Mouse (Mus musculus) hindbrain, embryonic 13.5 days (tissue): ENCODE results near the gene Nckap5l. TPM values are rescaled to one million over a fixed set of nuclear protein-coding genes. Genes with fewer than 3 reads are reported as not detected.
"Not testable (repeated sequence)": the region's sequence is repeated elsewhere in the genome, so short reads cannot be mapped to it uniquely, and the experiment has no call there.

ENCODE experiments used
- ATAC-seq: fragments of 200-750 bp; cut with Nextera tagmentation; 2 replicates; pipeline ENCODE4 v1.8.0; 2017; ENCODE audit warnings: moderate TSS enrichment; ENCODE audit not compliant: low FRiP score
- H3K27ac ChIP-seq: fragments of 300-500 bp; sonication (generic); 2 replicates; pipeline ENCODE4 v1.5.1; 2015; ENCODE audit warnings: inconsistent platforms, mild to moderate bottlenecking, moderate library complexity
- H3K27me3 ChIP-seq: fragments of 300-500 bp; sonication (generic); 2 replicates; pipeline ENCODE4 v1.6.1; 2015; ENCODE audit warnings: mild to moderate bottlenecking, inconsistent platforms
- H3K36me3 ChIP-seq: fragments of 300-500 bp; sonication (generic); 2 replicates; pipeline ENCODE4 v1.6.1; 2015; ENCODE audit warnings: mild to moderate bottlenecking, inconsistent platforms
- H3K4me1 ChIP-seq: fragments of 300-500 bp; sonication (generic); replicated peaks from 2 replicates; pipeline ENCODE4 v1.6.1; 2015; ENCODE audit warnings: inconsistent platforms
- H3K4me2 ChIP-seq: fragments of 300-500 bp; sonication (generic); 2 replicates; pipeline ENCODE4 v1.6.1; 2015; ENCODE audit warnings: inconsistent platforms, mild to moderate bottlenecking, moderate library complexity
- H3K4me3 ChIP-seq: fragments of 300-500 bp; sonication (generic); 2 replicates; pipeline ENCODE4 v1.5.1; 2015; ENCODE audit warnings: mild to moderate bottlenecking, inconsistent platforms
- H3K9ac ChIP-seq: fragments of 300-500 bp; sonication (generic); 2 replicates; pipeline ENCODE4 v1.6.1; 2015; ENCODE audit warnings: mild to moderate bottlenecking, inconsistent platforms
- H3K9me3 ChIP-seq: fragments of 300-500 bp; sonication (generic); 2 replicates; pipeline ENCODE4 v1.6.1; 2016; ENCODE audit warnings: inconsistent platforms
- WGBS: fragments of 180-500 bp; shearing (Covaris S2); methylation state at CpG from one replicate; pipeline ENCODE4 v1.1.7; 2015; 5-methylcytosine and 5-hydroxymethylcytosine counted together
- polyA plus RNA-seq: library from polyadenylated mRNA; unstranded; fragments of >200 nt; fragmentation: Nextera tagmentation; extraction: Ambion mirVana; gene quantifications from 2 replicates; pipeline ENCODE4 v1.2.1, GENCODE M21; 2015

Nckap5l gene
- polyA plus RNA-seq, 1 experiment from 2014 or later: 13.6 TPM

DNA sequence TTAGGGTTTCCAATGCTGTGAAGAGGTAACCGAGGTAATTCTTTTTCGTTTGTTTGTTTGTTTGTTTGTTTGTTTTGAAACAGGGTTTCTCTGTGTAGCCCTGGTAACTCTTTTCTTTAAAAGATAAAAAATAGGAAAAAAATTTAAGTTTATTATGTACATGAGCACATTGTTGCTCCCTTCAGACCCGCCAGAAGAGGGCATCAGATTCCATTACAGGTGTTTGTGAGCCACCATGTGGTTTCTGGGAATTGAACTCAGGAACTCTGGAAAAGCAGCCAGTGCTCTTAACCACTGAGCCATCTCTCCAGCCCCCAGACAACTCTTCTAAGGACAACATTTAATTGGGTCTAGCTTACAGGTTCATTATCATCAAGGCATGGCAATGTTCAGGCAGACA is 71.4 kb downstream of the Nckap5l start:
- not testable (repeated sequence) for H3K4me3 ChIP-seq, H3K27me3 ChIP-seq, H3K36me3 ChIP-seq, H3K4me2 ChIP-seq, H3K9ac ChIP-seq, H3K9me3 ChIP-seq, H3K4me1 ChIP-seq, ATAC-seq, H3K27ac ChIP-seq
- 67% methylated on average over 3 of the region's 3 CpGs for WGBS

DNA sequence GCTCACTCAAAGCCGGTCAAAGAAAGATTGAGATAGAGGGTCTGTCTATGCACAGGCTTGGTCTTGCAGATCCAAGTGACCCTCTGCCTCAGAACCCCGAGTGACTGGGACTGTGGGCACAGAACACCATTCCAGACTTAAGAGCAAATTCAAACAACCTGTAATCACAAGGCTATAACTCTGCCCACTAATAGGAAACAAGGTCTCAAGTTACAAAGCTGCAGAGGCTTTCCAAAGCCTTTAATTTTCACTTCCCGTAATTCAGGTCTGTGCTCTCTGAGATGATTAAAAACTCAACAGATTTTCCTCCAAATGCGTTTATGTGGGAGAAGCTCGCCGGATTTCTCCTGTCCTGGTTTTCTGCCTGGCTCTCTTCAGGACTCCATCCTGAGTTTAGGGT is 73.5 kb downstream of the Nckap5l start:
- Histone ChIP-seq H3K4me2 (no peak overlapping the region), H3K4me3 (no peak overlapping the region), H3K27me3 (no peaks in the 10 kb centered on the region), H3K4me1 (no peaks in the 10 kb centered on the region), H3K36me3 (no peaks in the 10 kb centered on the region), H3K9ac (no peak overlapping the region), H3K27ac (no peak overlapping the region), H3K9me3 (no peaks in the 10 kb centered on the region)
- ATAC-seq: no peak
- 81% methylated on average over 6 of the region's 6 CpGs for WGBS

DNA sequence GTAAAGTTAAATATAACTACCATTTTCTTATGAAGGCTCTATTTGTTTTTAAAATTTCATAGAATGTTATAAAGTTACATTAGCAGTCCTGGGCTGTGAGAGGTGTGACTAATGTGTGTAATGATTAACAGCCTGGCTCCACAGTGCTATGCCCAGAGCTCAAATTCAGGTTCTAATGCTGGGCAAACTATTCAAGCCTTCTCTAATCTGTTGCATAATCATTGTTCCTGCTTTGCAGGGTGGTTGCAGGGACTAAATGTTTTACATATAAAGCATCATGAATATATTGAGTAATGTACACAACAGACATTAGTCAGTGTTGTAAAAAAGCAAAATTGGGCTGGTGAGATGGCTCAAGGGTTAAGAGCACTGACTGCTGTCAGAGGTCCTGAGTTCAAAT is 74.7 kb downstream of the Nckap5l start:
- no peak overlapping the region for H3K27ac ChIP-seq
- no peak overlapping the region for H3K9ac ChIP-seq
- H3K27me3 ChIP-seq: no peaks in the 10 kb centered on the region
- H3K4me1 ChIP-seq: no peaks in the 10 kb centered on the region
- no peak overlapping the region for H3K4me2 ChIP-seq
- no peak overlapping the region for H3K4me3 ChIP-seq
- ATAC-seq: no peak
- H3K36me3 ChIP-seq: no peaks in the 10 kb centered on the region
- no peaks in the 10 kb centered on the region for H3K9me3 ChIP-seq

DNA sequence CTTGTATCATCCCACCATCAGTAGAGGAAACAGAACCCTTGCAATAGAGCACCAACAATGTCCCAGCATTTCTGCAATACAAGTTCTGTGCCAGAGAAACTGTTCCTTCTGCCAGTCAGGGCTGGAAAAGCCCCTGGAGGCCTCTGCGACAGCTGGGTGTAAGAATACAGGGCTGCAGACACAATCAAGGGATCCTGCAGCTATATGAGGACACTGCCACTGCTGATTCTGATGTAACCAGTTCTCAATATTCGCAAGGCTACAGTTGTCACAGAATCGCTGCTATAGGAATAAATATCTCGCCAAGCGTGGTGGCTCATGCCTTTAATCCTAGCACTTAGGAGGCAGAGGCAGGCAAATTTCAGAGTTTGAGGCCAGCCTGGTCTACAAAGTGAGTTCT is 81.3 kb downstream of the Nckap5l start:
- Histone ChIP-seq H3K36me3 (no peaks in the 10 kb centered on the region), H3K4me3 (no peak overlapping the region), H3K9me3 (no peaks in the 10 kb centered on the region), H3K4me2 (no peak overlapping the region), H3K4me1 (no peaks in the 10 kb centered on the region), H3K9ac (no peak overlapping the region), H3K27me3 (peaks cover 2% of the 10 kb centered on the region; the same call in 1 of the 2 replicates), H3K27ac (no peak overlapping the region)
- no peak for ATAC-seq
- WGBS: 88% methylated on average over 5 of the region's 5 CpGs

DNA sequence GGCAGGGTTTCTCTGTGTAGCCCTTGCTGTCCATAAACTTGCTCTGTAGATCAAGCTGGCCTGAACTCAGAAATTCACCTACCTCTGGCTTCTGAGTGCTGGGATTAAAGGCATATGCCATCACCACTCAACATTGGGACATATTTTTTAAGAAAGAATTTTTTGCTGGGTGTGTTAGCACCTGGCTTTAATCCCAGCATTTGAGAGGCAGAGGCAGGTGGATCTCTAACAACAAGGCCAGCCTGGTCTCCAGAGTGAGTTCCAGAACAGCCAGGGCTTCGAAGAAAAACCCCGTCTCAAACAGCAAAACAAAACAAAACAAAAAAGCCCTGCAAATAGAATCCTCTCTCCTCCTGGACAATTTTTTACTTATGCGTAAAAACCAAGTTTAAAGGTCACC is 82.0 kb downstream of the Nckap5l start:
- no peak overlapping the region for H3K4me2 ChIP-seq
- no peak overlapping the region for H3K4me3 ChIP-seq

DNA sequence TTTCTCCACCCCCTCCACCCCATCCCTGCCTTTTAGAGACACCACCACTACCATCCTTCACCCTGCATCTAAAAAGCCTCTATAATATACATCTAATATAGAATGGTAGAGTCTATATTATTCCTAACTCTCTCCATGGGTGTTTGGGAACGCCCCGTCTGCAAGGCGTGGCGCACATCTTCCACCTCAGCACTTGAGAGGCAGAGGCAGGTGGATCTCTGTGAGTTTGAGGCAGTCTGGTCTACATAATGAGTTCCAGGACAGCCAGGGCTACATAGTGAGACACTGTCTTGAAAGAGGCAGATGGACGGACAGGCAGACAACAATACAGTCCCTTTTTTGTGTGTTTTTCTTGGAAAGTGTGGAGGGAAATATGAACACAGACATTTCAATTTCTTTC is 82.5 kb downstream of the Nckap5l start:
- 86% methylated on average over 5 of the region's 5 CpGs for WGBS
- Histone ChIP-seq H3K36me3 (no peaks in the 10 kb centered on the region), H3K4me1 (no peaks in the 10 kb centered on the region), H3K9me3 (no peaks in the 10 kb centered on the region), H3K4me3 (no peak overlapping the region), H3K9ac (no peak overlapping the region), H3K4me2 (no peak overlapping the region), H3K27ac (no peak overlapping the region), H3K27me3 (peaks cover 3% of the 10 kb centered on the region; the same call in 1 of the 2 replicates)
- no peak for ATAC-seq

More for the DNA sequence above, 82.0 kb downstream of the Nckap5l start:
- no peaks in the 10 kb centered on the region for H3K36me3 ChIP-seq
- 94% methylated on average over 3 of the region's 3 CpGs for WGBS
- H3K27me3 ChIP-seq: peaks cover 3% of the 10 kb centered on the region; the same call in 1 of the 2 replicates
- H3K27ac ChIP-seq: no peak overlapping the region
- H3K9me3 ChIP-seq: no peaks in the 10 kb centered on the region
- no peaks in the 10 kb centered on the region for H3K4me1 ChIP-seq
- no peak overlapping the region for H3K9ac ChIP-seq
- ATAC-seq: no peak

DNA sequence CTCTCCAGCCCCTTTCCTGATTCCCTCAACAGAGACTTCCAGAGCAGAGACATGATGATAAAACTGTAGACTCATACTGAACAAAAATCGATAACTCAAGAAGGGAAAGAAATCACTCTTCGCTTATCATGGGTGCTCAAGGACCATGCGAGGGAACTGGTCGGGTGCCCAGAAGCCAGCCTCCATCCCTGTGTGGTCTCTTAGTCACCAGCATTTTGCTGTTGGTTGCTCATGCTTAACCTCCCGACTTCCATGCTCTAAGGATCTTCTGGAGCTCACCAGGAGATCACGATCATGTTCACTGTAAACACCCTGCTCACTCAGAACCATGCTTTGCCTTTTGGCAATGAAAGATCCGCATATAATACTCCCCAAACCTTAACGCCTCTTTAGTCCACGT is 84.8 kb downstream of the Nckap5l start:
- Histone ChIP-seq H3K27ac (no peak overlapping the region), H3K9me3 (no peaks in the 10 kb centered on the region), H3K4me2 (no peak overlapping the region), H3K4me3 (no peak overlapping the region), H3K4me1 (peaks cover 18% of the 10 kb centered on the region), H3K27me3 (peaks cover 3% of the 10 kb centered on the region; the same call in 1 of the 2 replicates), H3K36me3 (no peaks in the 10 kb centered on the region), H3K9ac (no peak overlapping the region)
- ATAC-seq: no peak
- 84% methylated on average over 9 of the region's 9 CpGs for WGBS

Other genes starting within 250 kb of the Nckap5l start
- 0.52 and 0.91 TPM in 2 replicates for gene Kcnh3, start 232.9 kb downstream of the Nckap5l start, polyA plus RNA-seq
- 195 and 208 TPM in 2 replicates for gene Mcrs1, start 205.8 kb downstream of the Nckap5l start, polyA plus RNA-seq
- gene Prpf40b, start 162.7 kb downstream of the Nckap5l start, polyA plus RNA-seq: 116 and 124 TPM in 2 replicates
- gene Fam186b, start 161.9 kb downstream of the Nckap5l start, polyA plus RNA-seq: 0.47 and 0.69 TPM in 2 replicates
- 8.2 and 8.8 TPM in 2 replicates for gene Fmnl3, start 87.3 kb downstream of the Nckap5l start, polyA plus RNA-seq
- gene Tmbim6, start 64.9 kb downstream of the Nckap5l start, polyA plus RNA-seq: 255 and 257 TPM in 2 replicates
- 22.6 and 23.4 TPM in 2 replicates for gene Bcdin3d, start 17.0 kb upstream of the Nckap5l start, polyA plus RNA-seq
- gene Faim2, start 70.4 kb upstream of the Nckap5l start, polyA plus RNA-seq: 16.5 and 16.6 TPM in 2 replicates
- not detected in 2 replicates for gene Aqp2, start 121.3 kb upstream of the Nckap5l start, polyA plus RNA-seq
- gene Aqp5, start 133.0 kb upstream of the Nckap5l start, polyA plus RNA-seq: 2.1 and 2.5 TPM in 2 replicates
- 2.6 and 3.2 TPM in 2 replicates for gene Aqp6, start 143.7 kb upstream of the Nckap5l start, polyA plus RNA-seq
- gene Racgap1, start 193.9 kb upstream of the Nckap5l start, polyA plus RNA-seq: 97.6 and 102 TPM in 2 replicates
- gene Asic1, start 212.6 kb upstream of the Nckap5l start, polyA plus RNA-seq: 58.3 and 63.0 TPM in 2 replicates
- 134 and 145 TPM in 2 replicates for gene Smarcd1, start 244.4 kb upstream of the Nckap5l start, polyA plus RNA-seq
- gene Gm17349, start 247.7 kb upstream of the Nckap5l start, polyA plus RNA-seq: not detected in 2 replicates